Mouse (Mus musculus) erythroblast, embryonic 14.5 days (primary cell): ENCODE results near the gene 1110017D15Rik. TPM values are rescaled to one million over a fixed set of nuclear protein-coding genes. Genes with fewer than 3 reads are reported as not detected.

ENCODE experiments used
- H3K27me3 ChIP-seq: 2 replicates; pipeline ENCODE4 v1.6.1; 2012; ENCODE audit warnings: inconsistent platforms; ENCODE audit not compliant: control insufficient read depth
- H3K36me3 ChIP-seq: 2 replicates; pipeline ENCODE4 v1.6.1; 2012; ENCODE audit warnings: mild to moderate bottlenecking, inconsistent platforms; ENCODE audit not compliant: control insufficient read depth
- H3K4me1 ChIP-seq: 2 replicates; pipeline ENCODE4 v1.6.1; 2012; ENCODE audit warnings: inconsistent platforms; ENCODE audit not compliant: control insufficient read depth
- H3K4me3 ChIP-seq: replicated peaks from 2 replicates; pipeline ENCODE3; 2012; ENCODE audit warnings: moderate library complexity, mild to moderate bottlenecking, inconsistent platforms
- H3K9me3 ChIP-seq: 2 replicates; pipeline ENCODE4 v1.6.1; 2012; ENCODE audit warnings: low read length, inconsistent platforms, mixed read lengths; ENCODE audit not compliant: control insufficient read depth
- GATA1 ChIP-seq: IDR thresholded peaks from 2 replicates; pipeline ENCODE4 v1.6.1; 2012; ENCODE audit warnings: low read length, inconsistent platforms, mixed read lengths
- TAL1 ChIP-seq: IDR thresholded peaks from 3 replicates; pipeline ENCODE4 v1.6.1; 2012; ENCODE audit warnings: low read length, inconsistent platforms, mixed read lengths
- polyA plus RNA-seq: library from polyadenylated mRNA; stranded (reverse); fragments of >175 nt; gene quantifications from 2 replicates; pipeline ENCODE4 v1.2.3, GENCODE M21; 2012

Gene 1110017D15Rik
- polyA plus RNA-seq, 1 experiment = not detected

DNA sequence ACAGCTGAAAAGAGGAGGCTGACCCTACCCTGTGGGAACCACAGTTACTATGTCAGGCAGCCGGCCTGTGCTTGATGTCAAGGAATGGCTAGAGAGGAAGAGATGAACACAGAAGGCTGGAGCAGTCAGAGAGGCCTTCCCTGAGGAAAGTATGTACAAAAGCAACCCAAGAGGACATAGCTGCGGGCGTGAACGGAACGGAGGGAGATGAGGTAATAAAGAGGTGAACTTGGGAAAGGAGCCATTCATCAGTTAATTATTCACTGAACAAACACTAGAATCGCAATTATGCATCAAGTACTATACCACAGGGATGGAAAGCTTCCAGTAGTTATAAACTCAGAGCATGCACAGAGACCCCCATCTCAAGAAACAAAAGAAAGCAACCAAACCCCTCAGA, 5.0 kb upstream of the 1110017D15Rik start:
- Histone ChIP-seq H3K9me3 (no peaks in the 10 kb centered on the region), H3K36me3 (no peaks in the 10 kb centered on the region)

DNA sequence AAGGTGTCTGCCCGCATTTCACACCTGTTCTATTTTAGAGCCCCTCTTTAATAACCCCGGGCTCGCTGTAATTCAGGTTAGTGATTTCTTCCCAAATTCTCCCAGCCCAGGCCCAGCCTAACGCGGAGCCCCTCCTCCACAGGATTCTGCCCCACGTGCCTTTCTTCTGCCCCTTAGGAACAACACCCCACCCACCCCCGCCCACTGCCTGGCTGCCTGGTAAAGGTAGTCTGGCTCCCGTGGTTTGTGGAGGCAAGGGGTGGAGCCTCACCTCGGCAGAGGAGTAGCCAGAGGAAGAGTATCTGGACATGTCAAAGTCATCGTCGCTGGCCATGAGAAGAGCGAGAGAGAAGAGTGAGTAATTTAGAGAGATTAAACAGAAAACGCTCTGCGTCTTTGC, 3.5 kb upstream of the 1110017D15Rik start:
- Histone ChIP-seq H3K9me3 (no peaks in the 10 kb centered on the region), H3K4me3 (no peak overlapping the region), H3K27me3 (peaks cover 2% of the 10 kb centered on the region), H3K36me3 (no peaks in the 10 kb centered on the region), H3K4me1 (no peaks in the 10 kb centered on the region)
- no peak for TF ChIP-seq TAL1
- TF ChIP-seq GATA1 = no peak

More for the DNA sequence above, 5.0 kb upstream of the 1110017D15Rik start:
- Histone ChIP-seq H3K4me3 (no peak overlapping the region), H3K27me3 (peaks cover 2% of the 10 kb centered on the region), H3K4me1 (no peaks in the 10 kb centered on the region)
- TF ChIP-seq TAL1 (no peak), GATA1 (no peak)

DNA sequence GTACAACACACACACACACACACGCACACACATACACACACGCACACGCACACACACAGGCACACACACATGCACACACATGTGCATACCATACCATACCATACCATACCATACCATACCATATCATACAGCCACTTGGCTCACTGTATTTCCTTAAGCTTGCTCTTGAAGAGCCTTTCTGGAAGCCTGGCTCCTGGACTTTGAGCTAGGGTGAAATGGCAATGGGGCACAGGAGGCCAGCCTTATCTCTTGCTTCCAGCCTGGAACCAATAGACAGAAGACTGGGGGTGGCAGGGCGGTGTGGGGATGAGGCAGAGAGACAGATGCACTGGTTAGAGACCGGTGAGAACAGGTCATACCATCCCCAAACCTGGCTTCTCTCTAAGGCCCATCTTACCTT, 2.1 kb upstream of the 1110017D15Rik start:
- no peaks in the 10 kb centered on the region for H3K9me3 ChIP-seq
- no peaks in the 10 kb centered on the region for H3K4me1 ChIP-seq
- TF ChIP-seq GATA1 (no peak), TAL1 (no peak)
- H3K27me3 ChIP-seq = peaks cover 2% of the 10 kb centered on the region; the same call in 1 of the 2 replicates
- H3K36me3 ChIP-seq = no peaks in the 10 kb centered on the region
- no peak overlapping the region for H3K4me3 ChIP-seq

DNA sequence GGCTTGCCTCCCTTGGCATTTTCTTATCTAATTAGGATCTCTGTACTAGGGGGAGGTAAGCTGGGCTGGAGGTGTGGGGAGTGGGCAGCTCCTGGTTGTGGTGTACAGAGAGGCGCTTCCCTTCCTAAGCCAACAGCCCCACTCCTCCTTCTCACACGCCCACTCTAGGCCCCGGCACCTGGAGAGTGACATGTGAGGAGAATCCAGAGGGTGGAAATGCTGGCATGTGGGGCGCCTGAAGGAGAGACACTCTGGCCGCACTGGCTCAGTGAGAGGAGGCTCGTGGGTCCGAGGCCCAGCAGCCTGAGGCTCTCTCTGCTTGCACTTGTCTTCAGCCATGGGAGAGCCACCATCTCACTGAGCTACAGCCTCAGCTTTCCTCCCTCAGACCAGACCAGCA, 1.2 kb upstream of the 1110017D15Rik start:
- Histone ChIP-seq H3K4me3 (no peak overlapping the region), H3K27me3 (peaks cover 4% of the 10 kb centered on the region; the same call in 1 of the 2 replicates), H3K4me1 (no peaks in the 10 kb centered on the region)

DNA sequence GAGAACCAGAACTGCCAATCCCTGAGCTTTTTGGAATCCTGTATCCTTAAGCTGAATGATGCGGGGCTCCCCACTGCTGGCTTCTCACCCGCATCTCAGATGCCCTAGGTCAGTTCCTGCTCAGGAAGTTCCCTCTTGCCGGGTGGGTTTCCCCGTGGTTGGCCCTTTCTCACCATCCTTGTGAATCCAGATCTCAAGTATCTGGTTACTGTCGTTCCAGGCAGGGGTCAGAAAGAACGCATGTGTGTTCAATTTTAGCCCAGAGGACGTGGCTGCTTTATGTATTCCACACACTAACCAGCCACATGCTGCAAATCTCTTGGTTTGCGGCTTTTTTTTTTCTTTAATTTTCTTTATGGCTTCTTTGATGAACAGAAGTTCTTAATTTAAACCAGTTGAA, 3.4 kb downstream of the 1110017D15Rik start:
- Histone ChIP-seq H3K9me3 (no peaks in the 10 kb centered on the region), H3K4me3 (no peak overlapping the region), H3K27me3 (peaks cover 20% of the 10 kb centered on the region), H3K36me3 (no peaks in the 10 kb centered on the region), H3K4me1 (no peaks in the 10 kb centered on the region)
- TF ChIP-seq TAL1 (no peak), GATA1 (no peak)

More for the DNA sequence above, 1.2 kb upstream of the 1110017D15Rik start:
- Histone ChIP-seq H3K9me3 (no peaks in the 10 kb centered on the region), H3K36me3 (no peaks in the 10 kb centered on the region)
- TF ChIP-seq TAL1 = no peak
- no peak for TF ChIP-seq GATA1

DNA sequence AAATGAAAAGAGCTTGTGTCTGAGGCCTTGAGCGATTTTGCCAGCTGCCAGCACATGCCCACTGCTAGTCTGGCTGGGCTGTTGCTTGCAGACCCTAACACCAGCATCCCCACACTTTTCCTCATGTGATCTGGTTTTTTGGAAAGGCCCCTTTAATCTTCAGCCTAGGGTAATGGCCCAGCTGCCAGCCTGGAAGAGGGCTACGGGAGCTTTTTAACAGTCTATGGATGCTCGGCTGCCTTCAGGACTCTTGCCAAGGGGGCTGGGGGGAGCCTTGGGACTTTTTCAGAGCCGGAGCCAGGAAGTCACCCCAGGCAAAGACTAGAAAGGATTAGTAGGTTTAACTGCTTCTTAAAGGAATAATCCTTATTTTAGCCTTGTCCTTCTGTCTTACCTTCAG, 3.8 kb downstream of the 1110017D15Rik start:
- Histone ChIP-seq H3K36me3 (no peaks in the 10 kb centered on the region), H3K4me3 (no peak overlapping the region), H3K27me3 (peaks cover 24% of the 10 kb centered on the region), H3K4me1 (no peaks in the 10 kb centered on the region), H3K9me3 (no peaks in the 10 kb centered on the region)
- no peak for TF ChIP-seq TAL1
- no peak for TF ChIP-seq GATA1

DNA sequence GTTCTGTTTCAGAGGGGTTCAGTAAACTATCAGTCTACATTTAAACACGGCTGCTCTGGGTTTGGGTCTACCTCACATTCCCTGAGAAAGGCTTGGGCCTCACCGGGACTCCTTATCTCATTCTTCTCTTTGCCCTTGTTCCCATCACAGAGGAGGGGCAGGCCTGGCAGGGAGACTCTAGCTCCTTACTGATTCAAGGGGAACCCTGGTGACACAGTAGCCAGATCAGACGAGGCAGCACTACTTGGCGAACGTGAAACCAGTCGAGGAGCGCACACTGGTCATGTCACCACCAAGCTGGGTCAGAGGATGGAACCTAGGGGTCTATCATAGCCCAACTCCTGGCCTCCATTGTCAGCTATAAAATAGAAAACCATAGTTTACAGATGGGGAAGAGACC, 9.1 kb downstream of the 1110017D15Rik start:
- no peak for TF ChIP-seq TAL1
- no peak for TF ChIP-seq GATA1
- Histone ChIP-seq H3K9me3 (no peaks in the 10 kb centered on the region), H3K27me3 (peaks cover 42% of the 10 kb centered on the region), H3K4me1 (peaks cover 22% of the 10 kb centered on the region), H3K4me3 (no peak overlapping the region), H3K36me3 (no peaks in the 10 kb centered on the region)

DNA sequence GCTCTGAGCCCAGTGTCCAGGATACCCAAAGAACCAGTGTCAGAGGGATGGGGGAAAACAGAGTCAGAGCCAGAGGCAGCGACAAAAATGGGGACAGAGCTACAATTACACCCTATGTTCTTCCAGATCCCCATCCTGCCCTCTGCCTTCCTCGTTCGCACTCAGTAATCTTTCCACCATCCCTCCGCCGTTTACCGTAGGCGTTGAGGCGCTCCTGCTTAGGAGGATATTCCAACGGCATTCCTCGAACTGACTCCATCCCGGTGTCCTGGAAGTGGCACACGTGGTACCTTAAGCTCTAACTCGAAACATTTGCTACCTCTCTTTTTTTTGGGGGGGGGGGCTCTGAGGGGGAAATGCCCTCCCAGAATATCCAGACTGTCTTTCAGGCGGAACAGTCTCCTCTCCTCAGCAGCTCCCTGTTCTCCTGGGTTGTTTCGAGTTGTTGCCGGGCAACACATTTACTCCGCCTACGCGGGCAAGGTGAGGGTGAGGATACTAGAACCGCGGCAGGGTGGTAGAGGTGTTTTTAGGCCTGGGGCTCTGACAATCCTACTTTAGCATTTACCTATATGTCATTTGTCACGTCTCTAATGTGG, 9.7 kb downstream of the 1110017D15Rik start:
- H3K27me3 ChIP-seq = peaks cover 46% of the 10 kb centered on the region
- TF ChIP-seq TAL1 = no peak

DNA sequence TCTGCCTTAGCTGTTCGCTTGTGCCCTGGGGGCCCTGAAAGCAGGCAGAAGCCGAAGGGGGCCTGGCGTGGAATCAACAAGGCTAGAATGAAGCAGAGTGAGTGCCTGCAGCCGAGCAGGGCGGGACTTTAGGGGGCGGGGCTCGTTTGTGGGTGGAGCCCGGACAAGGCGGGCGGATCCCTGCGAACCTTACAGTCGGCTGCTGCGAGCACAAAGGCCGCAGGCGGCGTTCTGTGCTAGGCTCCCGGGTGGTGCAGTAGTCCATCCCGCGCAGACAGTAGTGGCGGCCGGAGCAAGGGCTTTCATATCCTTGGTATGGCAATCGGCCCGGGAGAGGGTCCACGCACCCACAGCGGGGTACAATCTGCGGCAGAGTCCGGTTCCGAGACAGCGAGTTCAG, 10.2 kb downstream of the 1110017D15Rik start:
- peaks cover 32% of the 10 kb centered on the region for H3K4me1 ChIP-seq
- peak overlapping the region; percentile 51 for H3K4me3 ChIP-seq
- H3K9me3 ChIP-seq = no peaks in the 10 kb centered on the region
- H3K36me3 ChIP-seq = no peaks in the 10 kb centered on the region
- peaks cover 51% of the 10 kb centered on the region for H3K27me3 ChIP-seq
- TF ChIP-seq TAL1 = no peak
- TF ChIP-seq GATA1 = no peak

More for the DNA sequence above, 9.7 kb downstream of the 1110017D15Rik start:
- peaks cover 27% of the 10 kb centered on the region for H3K4me1 ChIP-seq
- peak overlapping the region; percentile 51 for H3K4me3 ChIP-seq
- H3K36me3 ChIP-seq = no peaks in the 10 kb centered on the region
- no peaks in the 10 kb centered on the region for H3K9me3 ChIP-seq

DNA sequence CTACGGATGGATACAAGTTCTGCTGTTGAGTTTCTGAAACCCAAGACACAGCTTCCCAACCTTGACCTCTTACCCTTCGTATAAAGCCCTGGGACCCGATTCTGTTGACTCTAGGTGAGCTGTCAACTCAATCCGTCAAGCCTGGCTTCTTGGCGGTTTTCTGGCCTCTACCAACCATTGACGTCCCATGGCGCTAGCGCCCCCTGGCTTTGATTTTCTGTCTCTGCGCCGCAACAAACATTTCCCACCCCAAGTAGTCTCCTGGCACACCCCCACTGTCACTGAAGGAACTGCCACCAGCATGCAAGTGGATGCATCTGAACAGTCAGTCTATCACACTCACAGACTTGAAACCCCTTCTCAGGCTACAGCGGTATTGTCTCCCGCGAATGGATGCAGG, 11.0 kb downstream of the 1110017D15Rik start:
- Histone ChIP-seq H3K4me1 (peaks cover 32% of the 10 kb centered on the region), H3K27me3 (peaks cover 55% of the 10 kb centered on the region), H3K4me3 (peak overlapping the region; percentile 51), H3K36me3 (no peaks in the 10 kb centered on the region), H3K9me3 (no peaks in the 10 kb centered on the region)
- TF ChIP-seq GATA1 = no peak
- no peak for TF ChIP-seq TAL1
